In genomic region chr5:74730601-74731000, GRCm38 (mm10) we compare ENCODE assay signal across 34 mouse cellular contexts. TPM values are rescaled to one million over a fixed set of nuclear protein-coding genes. Genes with fewer than 3 reads are reported as not detected.
"Had no signal": no experiment of that assay in that cellular context is flagged by ENCODE, and none has a peak within 500 bp of the region (broad histone marks: within the 10 kb centered on the region; RNA-seq: fewer than 3 reads in every experiment).

No protein-coding gene starts in this region.

- H3K4me2 ChIP-seq: limb, embryonic 12.5 days; limb, embryonic 13.5 days; limb, embryonic 15.5 days; liver, embryonic 11.5 days; liver, embryonic 12.5 days; liver, embryonic 13.5 days; liver, embryonic 15.5 days; lung, embryonic 15.5 days; midbrain, embryonic 11.5 days; midbrain, embryonic 12.5 days; midbrain, embryonic 13.5 days; midbrain, embryonic 15.5 days; neural tube, embryonic 12.5 days; neural tube, embryonic 13.5 days had no signal

- H3K4me3 ChIP-seq: limb, embryonic 10.5 days; limb, embryonic 12.5 days; limb, embryonic 13.5 days; limb, embryonic 15.5 days; liver, embryonic 12.5 days; liver, embryonic 13.5 days; liver, embryonic 15.5 days; lung, embryonic 15.5 days; megakaryocyte, embryonic 14.5 days; midbrain, embryonic 10.5 days; midbrain, embryonic 12.5 days; midbrain, embryonic 13.5 days; midbrain, embryonic 15.5 days; myocyte; neural tube, embryonic 12.5 days; neural tube, embryonic 13.5 days had no signal

- H3K9ac ChIP-seq: limb, embryonic 12.5 days; limb, embryonic 13.5 days; limb, embryonic 15.5 days; liver, embryonic 12.5 days; liver, embryonic 13.5 days; liver, embryonic 14.5 days; liver, embryonic 15.5 days; liver, postnatal 0 days; lung, embryonic 15.5 days; midbrain, embryonic 12.5 days; midbrain, embryonic 13.5 days; midbrain, embryonic 15.5 days; neural tube, embryonic 12.5 days; neural tube, embryonic 13.5 days had no signal

- DNase-seq: left cerebral cortex, postnatal 4 days; liver; liver, embryonic 13.5 days; liver, postnatal 0 days; lung, adult 18-20 months; lung, adult 2 months; lung, postnatal 10 days; lung, postnatal 14 days; lung, postnatal 36 days; lung, postnatal 4 days; midbrain, embryonic 14.5 days had no signal

- H3K27ac ChIP-seq: limb, embryonic 10.5 days; limb, embryonic 12.5 days; limb, embryonic 13.5 days; limb, embryonic 15.5 days; liver, embryonic 12.5 days; liver, embryonic 13.5 days; liver, embryonic 14.5 days; liver, embryonic 15.5 days; lung, embryonic 15.5 days; macrophage; midbrain, embryonic 10.5 days; midbrain, embryonic 12.5 days; midbrain, embryonic 13.5 days; midbrain, embryonic 15.5 days; neural tube, embryonic 12.5 days; neural tube, embryonic 13.5 days had no signal

- H3K4me1 ChIP-seq: liver, embryonic 13.5 days; liver, embryonic 15.5 days; megakaryocyte, embryonic 14.5 days; midbrain, embryonic 15.5 days; neural tube, embryonic 12.5 days had no signal

- H3K36me3 ChIP-seq: limb, embryonic 10.5 days; limb, embryonic 12.5 days; limb, embryonic 13.5 days; limb, embryonic 15.5 days; liver, embryonic 12.5 days; liver, embryonic 13.5 days; liver, embryonic 15.5 days; lung, embryonic 15.5 days; midbrain, embryonic 10.5 days; midbrain, embryonic 12.5 days; midbrain, embryonic 13.5 days; midbrain, embryonic 15.5 days; neural tube, embryonic 12.5 days; neural tube, embryonic 13.5 days had no signal

- H3K27me3 ChIP-seq: limb, embryonic 12.5 days; limb, embryonic 13.5 days; limb, embryonic 15.5 days; liver, embryonic 12.5 days; liver, embryonic 13.5 days; liver, embryonic 15.5 days; midbrain, embryonic 15.5 days; neural tube, embryonic 12.5 days had no signal

- H3K9me3 ChIP-seq: limb, embryonic 10.5 days; limb, embryonic 12.5 days; limb, embryonic 13.5 days; limb, embryonic 15.5 days; liver, embryonic 12.5 days; liver, embryonic 13.5 days; liver, embryonic 15.5 days; lung, embryonic 15.5 days; midbrain, embryonic 10.5 days; midbrain, embryonic 12.5 days; midbrain, embryonic 13.5 days; midbrain, embryonic 15.5 days; neural tube, embryonic 12.5 days; neural tube, embryonic 13.5 days had no signal

- ATAC-seq: liver, embryonic 12.5 days; liver, postnatal 0 days; lung, postnatal 0 days; midbrain, embryonic 13.5 days; midbrain, embryonic 15.5 days; midbrain, embryonic 16.5 days had no signal

RNA-seq across cellular contexts. Expression of gene Lnx1, which starts 27.9 kb away (rescaled TPM):
- total RNA-seq: megakaryocyte, adult 5-6 weeks; monocyte, adult 5-6 weeks had no signal
- polyA plus RNA-seq: liver, embryonic 15.5 days; macrophage had no signal
